Mouse (Mus musculus): ENCODE measurements around the gene Sh3gl1. TPM values are rescaled to one million over a fixed set of nuclear protein-coding genes. Genes with fewer than 3 reads are reported as not detected.

The Sh3gl1 gene
- polyA plus RNA-seq, 1 experiment from 2014 or later: 33.5 TPM

- H3K79me2 ChIP-seq (ENCODE audit: inconsistent target): no peaks in the 10 kb centered on the region
- peaks cover 37% of the 10 kb centered on the region; the same call in 1 of the 2 replicates for H3K36me3 ChIP-seq (ENCODE audit: inconsistent target)
- 94% methylated on average over 7 of the region's 7 CpGs for WGBS (ENCODE audit: missing documents)
Observed at GRCm38 (mm10) chr17:56062081-56062480, 25.6 kb upstream of the Sh3gl1 start.

GRCm38 (mm10) chr17:56057381-56058120 lies 21.1 kb upstream of the Sh3gl1 start:
- 96% methylated on average over 7 of the region's 11 CpGs for WGBS (ENCODE audit: missing documents)
- H3K79me2 ChIP-seq (ENCODE audit: inconsistent target): peaks cover 36% of the 10 kb centered on the region
- H3K4me3 ChIP-seq (ENCODE audit: inconsistent target): no peak overlapping the region
- no peak overlapping the region for H3K27ac ChIP-seq
- peaks cover 23% of the 10 kb centered on the region; the same call in 1 of the 2 replicates for H3K36me3 ChIP-seq (ENCODE audit: inconsistent target)

More at GRCm38 (mm10) chr17:56062081-56062480, 25.6 kb upstream of the Sh3gl1 start:
- no peak overlapping the region for H3K4me3 ChIP-seq (ENCODE audit: inconsistent target)
- no peak overlapping the region for H3K27ac ChIP-seq

GRCm38 (mm10) chr17:56055945-56056678 lies 19.7 kb upstream of the Sh3gl1 start:
- 98% methylated on average over 4 of the region's 4 CpGs for WGBS (ENCODE audit: missing documents)
- Histone ChIP-seq H3K79me2 (ENCODE audit: inconsistent target) (peaks cover 50% of the 10 kb centered on the region), H3K36me3 (ENCODE audit: inconsistent target) (peaks cover 17% of the 10 kb centered on the region; the same call in 1 of the 2 replicates), H3K4me3 (ENCODE audit: inconsistent target) (no peak overlapping the region), H3K27ac (no peak overlapping the region)

DNA sequence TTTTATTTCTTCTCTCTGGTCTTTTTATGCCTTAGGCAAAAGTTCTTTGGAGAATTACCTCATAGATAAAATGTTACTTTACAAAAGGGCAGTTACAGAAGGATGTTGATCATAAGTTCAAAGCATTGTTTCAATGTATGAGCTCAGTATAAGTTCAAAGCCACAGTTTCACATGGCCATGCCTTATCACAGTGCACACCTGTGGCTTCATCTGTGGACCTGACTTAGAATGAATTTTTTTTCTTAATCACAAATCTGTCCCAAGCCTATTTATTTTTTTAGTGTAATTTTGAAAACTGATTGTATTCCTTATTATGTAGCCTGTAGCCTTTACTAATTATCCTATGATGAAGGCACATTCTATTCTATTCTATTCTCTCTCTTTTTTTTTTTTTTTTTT lies 18.5 kb upstream of the Sh3gl1 start:
- no peak overlapping the region for H3K4me3 ChIP-seq (ENCODE audit: inconsistent target)
- H3K36me3 ChIP-seq (ENCODE audit: inconsistent target): peaks cover 9% of the 10 kb centered on the region; the same call in 1 of the 2 replicates
- H3K79me2 ChIP-seq (ENCODE audit: inconsistent target): peaks cover 62% of the 10 kb centered on the region
- H3K27ac ChIP-seq: no peak overlapping the region

DNA sequence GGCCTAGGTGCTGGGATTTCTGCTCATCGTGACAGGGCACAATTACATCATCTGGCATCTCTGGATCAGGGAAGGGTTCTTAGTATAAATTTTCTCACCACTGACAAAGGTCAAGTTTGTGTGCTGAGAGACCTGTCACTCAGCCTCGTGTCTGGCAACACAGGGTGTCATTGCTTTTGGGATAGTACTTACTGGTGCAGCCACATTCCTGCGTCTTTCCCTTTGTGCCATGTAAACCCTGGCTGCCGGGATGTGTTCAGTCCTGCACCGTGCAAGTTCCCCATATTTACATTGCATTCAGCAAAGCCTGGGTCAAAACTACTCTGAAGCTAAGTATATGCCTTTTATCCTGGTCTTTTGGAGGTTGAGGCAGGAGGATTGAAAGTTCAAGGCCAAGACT lies 14.9 kb upstream of the Sh3gl1 start:
- H3K36me3 ChIP-seq (ENCODE audit: inconsistent target): peaks cover 3% of the 10 kb centered on the region; the same call in 1 of the 2 replicates
- no peak overlapping the region for H3K27ac ChIP-seq
- WGBS (ENCODE audit: missing documents): 92% methylated on average over 5 of the region's 5 CpGs

DNA sequence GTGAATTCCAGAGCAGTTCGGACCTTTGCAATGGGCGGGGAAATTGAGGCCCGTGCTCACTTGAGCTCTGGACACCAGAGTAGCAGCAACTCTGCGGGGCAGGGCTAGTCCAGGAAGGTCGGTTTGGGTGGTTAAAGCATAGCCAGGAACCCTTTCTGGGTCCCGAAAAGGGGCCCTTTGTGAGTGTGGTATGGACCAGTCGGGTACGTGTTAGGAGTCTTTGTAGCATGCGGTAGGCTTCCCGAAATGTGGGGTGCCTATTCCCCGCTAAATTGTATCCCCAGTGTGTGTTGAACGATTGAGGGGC lies 4.4 kb upstream of the Sh3gl1 start:
- peaks cover 59% of the 10 kb centered on the region for H3K79me2 ChIP-seq (ENCODE audit: inconsistent target)
- peak overlapping the region; percentile 88 for H3K4me3 ChIP-seq (ENCODE audit: inconsistent target)
- 2% methylated on average over 12 of the region's 12 CpGs for WGBS (ENCODE audit: missing documents)
- H3K36me3 ChIP-seq (ENCODE audit: inconsistent target): no peaks in the 10 kb centered on the region
- peak overlapping the region; percentile 60 for H3K27ac ChIP-seq

More for the DNA sequence above, 14.9 kb upstream of the Sh3gl1 start:
- H3K4me3 ChIP-seq (ENCODE audit: inconsistent target): no peak overlapping the region
- peaks cover 97% of the 10 kb centered on the region for H3K79me2 ChIP-seq (ENCODE audit: inconsistent target)

- no peaks in the 10 kb centered on the region for H3K36me3 ChIP-seq (ENCODE audit: inconsistent target)
- peak within 1 kb of the TSS; percentile 60 for H3K27ac ChIP-seq
- peaks cover 59% of the 10 kb centered on the region for H3K79me2 ChIP-seq (ENCODE audit: inconsistent target)
- WGBS (ENCODE audit: missing documents): under 1% methylated on average over 65 of the region's 68 CpGs
- H3K4me3 ChIP-seq (ENCODE audit: inconsistent target): peak within 1 kb of the TSS; percentile 88
Observed at GRCm38 (mm10) chr17:56040030-56040856, 3.8 kb upstream of the Sh3gl1 start, which contains the start of gene Chaf1a. Gene Chaf1a, plus strand, starts transcription at chr17:56040439.

- WGBS (ENCODE audit: missing documents): 75% methylated on average over 4 of the region's 4 CpGs
- Histone ChIP-seq H3K4me3 (ENCODE audit: inconsistent target) (peak overlapping the region; percentile 33), H3K79me2 (ENCODE audit: inconsistent target) (peaks cover 59% of the 10 kb centered on the region), H3K27ac (peak overlapping the region; percentile 46; the same call in 1 of the 2 replicates), H3K36me3 (ENCODE audit: inconsistent target) (no peaks in the 10 kb centered on the region)
Observed at GRCm38 (mm10) chr17:56039345-56039744, 2.9 kb upstream of the Sh3gl1 start.

DNA sequence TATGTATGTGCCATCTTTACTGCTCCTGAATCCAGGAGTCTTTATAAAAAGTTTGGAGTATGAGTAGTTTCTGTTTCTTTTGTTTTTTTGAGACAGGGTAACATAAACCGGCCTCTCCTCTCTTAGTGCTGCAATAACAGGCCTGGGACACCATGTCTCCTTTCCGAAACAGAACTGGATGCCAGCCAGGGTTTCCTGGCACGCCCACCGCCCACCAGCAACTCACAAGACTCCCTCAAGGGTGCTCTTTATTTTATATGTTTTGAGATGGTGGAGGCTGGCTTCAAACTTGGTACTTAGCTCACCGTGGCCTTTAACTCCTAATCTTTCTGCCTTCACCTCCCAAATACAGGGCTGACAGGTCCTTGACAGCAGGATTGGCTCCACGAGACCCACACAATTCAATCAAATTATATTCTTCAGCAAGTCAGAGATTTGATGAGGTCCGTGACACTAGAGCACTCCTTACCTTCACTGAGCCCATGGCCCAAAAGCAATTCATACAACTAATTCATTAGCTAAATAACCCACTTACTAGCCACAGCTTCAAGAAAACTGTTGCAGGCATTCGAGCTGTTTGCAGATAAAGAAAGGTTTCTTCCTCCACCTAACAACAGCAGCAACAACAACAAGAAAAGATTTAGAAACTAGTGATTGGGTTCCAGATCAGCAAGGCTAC lies 2.3 kb upstream of the Sh3gl1 start:
- no peaks in the 10 kb centered on the region for H3K36me3 ChIP-seq (ENCODE audit: inconsistent target)
- H3K27ac ChIP-seq: no peak overlapping the region
- H3K4me3 ChIP-seq (ENCODE audit: inconsistent target): no peak overlapping the region
- H3K79me2 ChIP-seq (ENCODE audit: inconsistent target): peaks cover 59% of the 10 kb centered on the region
- 81% methylated on average over 8 of the region's 8 CpGs for WGBS (ENCODE audit: missing documents)

DNA sequence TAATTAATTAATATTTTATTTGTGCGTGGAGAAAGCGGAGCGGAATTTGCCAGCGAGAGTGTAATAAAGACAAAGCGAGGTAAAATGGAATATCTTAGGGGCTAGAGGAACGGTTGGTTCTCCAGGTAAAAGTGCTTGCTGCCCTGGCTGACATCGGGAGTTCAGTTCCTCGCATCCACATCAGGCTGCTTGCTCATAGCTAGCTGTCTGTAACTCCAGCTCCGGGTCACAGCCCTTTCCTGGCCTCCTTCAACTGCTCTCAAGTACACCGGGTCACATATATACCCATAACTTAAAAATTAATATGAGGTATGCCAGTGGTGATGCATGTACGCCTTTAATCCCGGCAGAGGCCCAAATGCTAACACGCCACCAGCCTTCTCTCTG lies 459 bp upstream of the Sh3gl1 start:
- peak overlapping the region; percentile 55 for H3K27ac ChIP-seq
- no peaks in the 10 kb centered on the region for H3K36me3 ChIP-seq (ENCODE audit: inconsistent target)
- 35% methylated on average over 13 of the region's 13 CpGs for WGBS (ENCODE audit: missing documents)
- peaks cover 59% of the 10 kb centered on the region for H3K79me2 ChIP-seq (ENCODE audit: inconsistent target)
- peak overlapping the region; percentile 32 for H3K4me3 ChIP-seq (ENCODE audit: inconsistent target)

DNA sequence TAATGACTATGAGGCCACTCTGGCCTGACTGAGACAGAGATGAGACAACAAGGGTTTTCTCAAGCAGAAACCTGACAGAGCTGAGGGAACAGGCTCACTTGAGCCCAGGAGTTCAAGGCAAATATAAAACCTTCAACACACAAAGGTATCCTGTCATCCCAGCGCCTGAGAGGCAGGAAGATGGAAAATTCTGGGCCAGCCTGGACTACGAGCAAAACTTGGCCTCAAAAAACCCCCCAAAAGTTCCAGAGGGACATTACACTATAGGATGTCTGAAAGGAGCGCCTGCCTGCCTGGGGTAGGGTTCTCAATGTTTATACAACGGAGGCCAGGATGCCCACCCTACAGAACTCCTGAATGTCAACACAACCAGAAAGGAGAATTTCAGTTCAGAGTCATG lies 1.2 kb downstream of the Sh3gl1 start:
- H3K79me2 ChIP-seq (ENCODE audit: inconsistent target): peaks cover 61% of the 10 kb centered on the region
- 75% methylated on average over 4 of the region's 4 CpGs for WGBS (ENCODE audit: missing documents)
- H3K36me3 ChIP-seq (ENCODE audit: inconsistent target): no peaks in the 10 kb centered on the region
- H3K4me3 ChIP-seq (ENCODE audit: inconsistent target): peak overlapping the region; percentile 92
- H3K27ac ChIP-seq: peak overlapping the region; percentile 98

DNA sequence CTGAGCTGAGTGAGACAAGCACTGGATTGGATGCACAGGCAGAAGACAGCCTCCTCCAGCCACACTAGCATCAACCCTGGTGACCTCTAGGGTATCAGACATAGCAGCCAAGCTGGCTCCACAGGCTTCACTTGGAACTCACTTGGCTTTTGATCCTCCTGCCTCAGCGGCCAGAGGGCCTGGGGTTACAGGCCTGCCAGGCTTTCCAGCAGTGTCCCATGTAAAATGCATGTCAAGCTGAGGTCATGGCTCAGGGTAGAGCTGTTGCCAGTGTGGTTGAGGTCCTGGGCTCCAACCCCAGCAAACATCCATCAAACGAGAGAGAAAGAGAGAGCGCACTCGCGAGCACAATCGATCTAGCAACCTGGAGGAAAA lies 1.7 kb downstream of the Sh3gl1 start:
- no peaks in the 10 kb centered on the region; the same call in 1 of the 2 replicates for H3K36me3 ChIP-seq (ENCODE audit: inconsistent target)
- 57% methylated on average over 6 of the region's 6 CpGs for WGBS (ENCODE audit: missing documents)
- peaks cover 66% of the 10 kb centered on the region for H3K79me2 ChIP-seq (ENCODE audit: inconsistent target)
- H3K27ac ChIP-seq: peak overlapping the region; percentile 98
- H3K4me3 ChIP-seq (ENCODE audit: inconsistent target): peak overlapping the region; percentile 92

- H3K79me2 ChIP-seq (ENCODE audit: inconsistent target): peaks cover 71% of the 10 kb centered on the region
- WGBS (ENCODE audit: missing documents): 72% methylated on average over 7 of the region's 7 CpGs
- peak overlapping the region; percentile 92 for H3K4me3 ChIP-seq (ENCODE audit: inconsistent target)
- H3K36me3 ChIP-seq (ENCODE audit: inconsistent target): no peaks in the 10 kb centered on the region; the same call in 1 of the 2 replicates
- H3K27ac ChIP-seq: peak overlapping the region; percentile 98
Observed at GRCm38 (mm10) chr17:56034040-56034725, 2.3 kb downstream of the Sh3gl1 start.
